Mouse (Mus musculus) ES-Bruce4 (cell line): Measurements from ENCODE around the gene Dhdds.

ENCODE experiments used
- CTCF ChIP-seq: IDR thresholded peaks from one replicate; pipeline ENCODE4 v1.8.1; 2011; ENCODE audit warnings: low read depth, low read length
- EP300 ChIP-seq: IDR thresholded peaks from 2 replicates; pipeline ENCODE4 v1.6.1; 2011; ENCODE audit warnings: low read depth, low read length; ENCODE audit not compliant: insufficient read depth
- POLR2A ChIP-seq: IDR thresholded peaks from one replicate; pipeline ENCODE4 v1.8.1; 2011; ENCODE audit warnings: low read length; ENCODE audit not compliant: insufficient read depth

- TF ChIP-seq EP300: no peak
- TF ChIP-seq CTCF: no peak
- no peak for TF ChIP-seq POLR2A
These were observed 59.1 kb downstream of the Dhdds start for GRCm38 (mm10) chr4:133941576-133941975.
